Mouse (Mus musculus): Measurements from ENCODE around the gene Zcchc17.

GRCm38 (mm10) chr4:130307851-130308230, 51.9 kb downstream of the Zcchc17 start:
- no peak for TF ChIP-seq POLR2A (IDR thresholded peaks at IDR 0.05; ENCODE audit: borderline replicate concordance, extremely low read depth, low read depth, low read length)
- no peak for TF ChIP-seq CTCF (IDR thresholded peaks at IDR 0.05; ENCODE audit: insufficient read depth, low read length)
